Mouse (Mus musculus) small intestine, adult 2 months (tissue): ENCODE measurements around the gene Pla2r1.

Experiments used
- CTCF ChIP-seq: fragments of 200-500 bp; IDR thresholded peaks from 2 replicates; pipeline ENCODE4 v1.5.1; 2012; ENCODE audit warnings: low read depth, mild to moderate bottlenecking, control low read depth, inconsistent platforms, low read length, moderate library complexity, mixed read lengths; ENCODE audit not compliant: insufficient replicate concordance, insufficient read length; ENCODE audit errors: extremely low read depth
- POLR2A ChIP-seq: fragments of 200-500 bp; IDR thresholded peaks from 2 replicates; pipeline ENCODE4 v1.6.1; 2012; ENCODE audit warnings: low read depth, mild to moderate bottlenecking, control low read depth, inconsistent platforms, low read length, moderate library complexity

DNA sequence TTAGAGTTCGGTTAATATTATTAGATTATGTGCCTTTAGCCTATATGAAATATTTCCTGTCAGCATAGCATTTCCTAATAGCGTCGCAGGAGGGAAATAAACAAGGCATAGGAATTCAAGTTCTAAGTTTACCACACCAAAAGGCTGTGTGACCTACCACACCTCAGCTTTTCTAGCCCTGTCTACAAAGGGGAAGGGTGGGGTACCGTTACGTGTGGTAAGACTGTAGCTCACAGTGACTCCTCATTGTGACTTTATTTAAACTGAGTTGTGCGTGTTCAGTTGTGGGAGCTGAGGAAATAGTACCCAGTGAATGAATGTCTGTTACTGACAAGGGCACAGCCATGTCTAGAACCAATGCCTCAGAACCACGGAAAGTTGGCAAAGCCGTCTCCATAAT, 178.0 kb downstream of the Pla2r1 start:
- TF ChIP-seq POLR2A, result no peak
- no peak for TF ChIP-seq CTCF
